Comparison of ENCODE assay signal across 10 mouse cellular contexts in genomic region chr6:51104336-51104735, GRCm38 (mm10).
DNase-seq lines count a peak whose midpoint lies in the region; ATAC-seq and TF ChIP-seq lines count a peak whose summit lies in the region.
"Had no signal": no experiment of that assay in that cellular context is flagged by ENCODE, and none has a peak within 500 bp of the region (broad histone marks: within the 10 kb centered on the region; RNA-seq: fewer than 3 reads in every experiment).

No protein-coding gene starts in this region.

- no peak for ATAC-seq in limb, embryonic 12.5 days (ENCODE audit: insufficient number of reproducible peaks, insufficient read depth, low FRiP score, low TSS enrichment, low read depth)
- ATAC-seq in limb, embryonic 14.5 days (ENCODE audit: low FRiP score, low read depth) = peak; percentile 26; the same call in 1 of the 2 replicates

- H3K9me3 ChIP-seq in limb, embryonic 12.5 days = no peaks in the 10 kb centered on the region
- no peaks in the 10 kb centered on the region for H3K9me3 ChIP-seq in limb, embryonic 10.5 days (replicated peaks)
- no peaks in the 10 kb centered on the region for H3K9me3 ChIP-seq in limb, embryonic 14.5 days (ENCODE audit: control insufficient read depth, low read length)

- TF ChIP-seq POLR2A in limb, embryonic 14.5 days (IDR thresholded peaks at IDR 0.05; ENCODE audit: borderline replicate concordance, extremely low read depth, insufficient read depth, insufficient read length) = no peak

- H3K4me3 ChIP-seq in limb, embryonic 12.5 days (replicated peaks) = no peak overlapping the region
- H3K4me3 ChIP-seq in limb, embryonic 10.5 days = no peak overlapping the region
- H3K4me3 ChIP-seq in brown adipose tissue, adult 24 weeks (ENCODE audit: insufficient read depth, low read depth, low read length) = no peak overlapping the region
- no peak overlapping the region for H3K4me3 ChIP-seq in limb, embryonic 14.5 days (replicated peaks; ENCODE audit: low read length)
- H3K4me3 ChIP-seq: myocyte had no signal

- no peak for DNase-seq in limb, embryonic 10.5 days (ENCODE audit: low spot score)
- DNase-seq in heart, adult 8-10 months (ENCODE audit: low spot score) = peak; percentile 72
- peak; percentile 46 for DNase-seq in limb, embryonic 14.5 days (ENCODE audit: low spot score)
- DNase-seq in left cerebral cortex, postnatal 14 days (ENCODE audit: low spot score in 2 of 2) = no peak
- DNase-seq in cerebellum, postnatal 4 days (ENCODE audit: low spot score in 2 of 2) = no peak
- DNase-seq: cerebellum, adult 9-11 months; kidney, adult 18-20 months had no signal

- peaks cover 6% of the 10 kb centered on the region; the same call in 1 of the 2 replicates for H3K4me1 ChIP-seq in limb, embryonic 12.5 days (replicated peaks)
- peaks cover 20% of the 10 kb centered on the region for H3K4me1 ChIP-seq in limb, embryonic 10.5 days
- peaks cover 4% of the 10 kb centered on the region; the same call in 1 of the 2 replicates for H3K4me1 ChIP-seq in brown adipose tissue, adult 24 weeks (ENCODE audit: control insufficient read depth, insufficient read depth, insufficient read length, low read length)
- peaks cover 12% of the 10 kb centered on the region for H3K4me1 ChIP-seq in limb, embryonic 14.5 days (ENCODE audit: control insufficient read depth, insufficient read depth, low read length)

- H3K9ac ChIP-seq in limb, embryonic 12.5 days (replicated peaks) = no peak overlapping the region
- H3K9ac ChIP-seq in limb, embryonic 14.5 days (ENCODE audit: low read depth, low read length, severe bottlenecking) = no peak overlapping the region

- H3K36me3 ChIP-seq in limb, embryonic 12.5 days = no peaks in the 10 kb centered on the region
- no peaks in the 10 kb centered on the region for H3K36me3 ChIP-seq in limb, embryonic 10.5 days
- no peaks in the 10 kb centered on the region for H3K36me3 ChIP-seq in limb, embryonic 14.5 days (ENCODE audit: control insufficient read depth, insufficient read depth, low read length)

- peak overlapping the region; percentile 45; the same call in 1 of the 2 replicates for H3K27ac ChIP-seq in limb, embryonic 12.5 days
- no peak overlapping the region for H3K27ac ChIP-seq in limb, embryonic 10.5 days
- H3K27ac ChIP-seq in brown adipose tissue, adult 24 weeks (replicated peaks; ENCODE audit: low read depth, low read length) = peak overlapping the region; percentile 86
- peak overlapping the region; percentile 63; the same call in 1 of the 2 replicates for H3K27ac ChIP-seq in limb, embryonic 14.5 days (replicated peaks; ENCODE audit: low read depth, low read length)

- intact Hi-C loops in left cerebral cortex, postnatal 14 days (cut with DNase I) = no loop called here

- H3K4me2 ChIP-seq in limb, embryonic 12.5 days = no peak overlapping the region
- no peak overlapping the region for H3K4me2 ChIP-seq in limb, embryonic 14.5 days (replicated peaks; ENCODE audit: low read depth, low read length, severe bottlenecking)

- no peaks in the 10 kb centered on the region for H3K27me3 ChIP-seq in limb, embryonic 12.5 days
- no peaks in the 10 kb centered on the region for H3K27me3 ChIP-seq in limb, embryonic 10.5 days (ENCODE audit: low read depth, poor library complexity, severe bottlenecking)
- no peaks in the 10 kb centered on the region for H3K27me3 ChIP-seq in limb, embryonic 14.5 days (ENCODE audit: control insufficient read depth, insufficient read depth, low read length)

- 65% methylated on average over 5 of the region's 5 CpGs for WGBS in limb, embryonic 12.5 days
- WGBS in limb, embryonic 10.5 days = 82% methylated on average over 5 of the region's 5 CpGs
- WGBS in limb, embryonic 14.5 days = 51% methylated on average over 5 of the region's 5 CpGs

Comparison
In these comparisons a context has a peak if more than half of its experiments do, and no peak if none do; other contexts are left out.
1. DNase-seq: peak in heart, adult 8-10 months (single experiment) and limb, embryonic 14.5 days (single experiment); none in limb, embryonic 10.5 days (single experiment), left cerebral cortex, postnatal 14 days (0 of 2) and cerebellum, postnatal 4 days (0 of 2).